Mouse (Mus musculus): ENCODE measurements around the gene Pfkfb4.

Pfkfb4 gene

GRCm38 (mm10) chr9:108991428-108992084 lies at the start of gene Pfkfb4:
TSS of gene Pfkfb4 (plus strand) at chr9:108991778.
- DNase-seq, result peak; percentile 92 to 94

GRCm38 (mm10) chr9:108945111-108945510 lies 46.5 kb upstream of the Pfkfb4 start:
- no peak for DNase-seq

GRCm38 (mm10) chr9:108945608-108946007 lies 46.0 kb upstream of the Pfkfb4 start:
- no peak for DNase-seq

GRCm38 (mm10) chr9:108949231-108949966 lies 42.2 kb upstream of the Pfkfb4 start:
- peak; percentile 48 to 49 for DNase-seq

GRCm38 (mm10) chr9:108949967-108950728 lies 41.4 kb upstream of the Pfkfb4 start:
- peak; percentile 51 to 64 for DNase-seq

- peak in 1 of 2 experiments; percentile 35 for DNase-seq
Observed at GRCm38 (mm10) chr9:108953081-108953636, 38.4 kb upstream of the Pfkfb4 start, which contains the start of gene Col7a1. TSS of gene Col7a1 (plus strand) at chr9:108953586.

- DNase-seq, result peak; percentile 47 to 52
Observed at GRCm38 (mm10) chr9:108955241-108955640, 36.3 kb upstream of the Pfkfb4 start.

GRCm38 (mm10) chr9:108955846-108956245 lies 35.7 kb upstream of the Pfkfb4 start:
- DNase-seq, result peak; percentile 34

GRCm38 (mm10) chr9:108963577-108963976 lies 28.0 kb upstream of the Pfkfb4 start:
- no peak for DNase-seq

GRCm38 (mm10) chr9:108964338-108964737 lies 27.2 kb upstream of the Pfkfb4 start:
- no peak for DNase-seq

- no peak for DNase-seq
Observed at GRCm38 (mm10) chr9:108970623-108971022, 21.0 kb upstream of the Pfkfb4 start.

GRCm38 (mm10) chr9:108976483-108976882 lies 15.1 kb upstream of the Pfkfb4 start:
- DNase-seq, result no peak

GRCm38 (mm10) chr9:108977966-108978365 lies 13.6 kb upstream of the Pfkfb4 start:
- DNase-seq, result no peak

GRCm38 (mm10) chr9:108982498-108982897 lies 9.1 kb upstream of the Pfkfb4 start:
- no peak for DNase-seq

GRCm38 (mm10) chr9:108983209-108983608 lies 8.4 kb upstream of the Pfkfb4 start:
- DNase-seq, result no peak

- no peak for DNase-seq
Observed at GRCm38 (mm10) chr9:108985710-108986109, 5.9 kb upstream of the Pfkfb4 start, which contains the start of gene Ucn2. TSS of gene Ucn2 (plus strand) at chr9:108986010.

- peak; percentile 70 to 78 for DNase-seq
Observed at GRCm38 (mm10) chr9:108987704-108988350, 3.8 kb upstream of the Pfkfb4 start.

GRCm38 (mm10) chr9:108989802-108990461 lies 1.6 kb upstream of the Pfkfb4 start:
- no peak for DNase-seq

- peak in 1 of 2 experiments; percentile 26 for DNase-seq
Observed at GRCm38 (mm10) chr9:108990462-108990820, 1.1 kb upstream of the Pfkfb4 start.

GRCm38 (mm10) chr9:108992085-108992469 lies 499 bp downstream of the Pfkfb4 start:
- DNase-seq, result no peak

GRCm38 (mm10) chr9:108992620-108993361 lies 1.2 kb downstream of the Pfkfb4 start:
- no peak for DNase-seq
